Mouse (Mus musculus) cerebellum, adult 9-10 months (tissue): ENCODE data around the gene Crabp2.
"Not testable (repeated sequence)": the region's sequence is repeated elsewhere in the genome, so short reads cannot be mapped to it uniquely, and the experiment has no call there.

ENCODE experiments used
- DNase-seq: peaks from one replicate; pipeline ENCODE4 v3.0.0; 2022

The Crabp2 gene

DNA sequence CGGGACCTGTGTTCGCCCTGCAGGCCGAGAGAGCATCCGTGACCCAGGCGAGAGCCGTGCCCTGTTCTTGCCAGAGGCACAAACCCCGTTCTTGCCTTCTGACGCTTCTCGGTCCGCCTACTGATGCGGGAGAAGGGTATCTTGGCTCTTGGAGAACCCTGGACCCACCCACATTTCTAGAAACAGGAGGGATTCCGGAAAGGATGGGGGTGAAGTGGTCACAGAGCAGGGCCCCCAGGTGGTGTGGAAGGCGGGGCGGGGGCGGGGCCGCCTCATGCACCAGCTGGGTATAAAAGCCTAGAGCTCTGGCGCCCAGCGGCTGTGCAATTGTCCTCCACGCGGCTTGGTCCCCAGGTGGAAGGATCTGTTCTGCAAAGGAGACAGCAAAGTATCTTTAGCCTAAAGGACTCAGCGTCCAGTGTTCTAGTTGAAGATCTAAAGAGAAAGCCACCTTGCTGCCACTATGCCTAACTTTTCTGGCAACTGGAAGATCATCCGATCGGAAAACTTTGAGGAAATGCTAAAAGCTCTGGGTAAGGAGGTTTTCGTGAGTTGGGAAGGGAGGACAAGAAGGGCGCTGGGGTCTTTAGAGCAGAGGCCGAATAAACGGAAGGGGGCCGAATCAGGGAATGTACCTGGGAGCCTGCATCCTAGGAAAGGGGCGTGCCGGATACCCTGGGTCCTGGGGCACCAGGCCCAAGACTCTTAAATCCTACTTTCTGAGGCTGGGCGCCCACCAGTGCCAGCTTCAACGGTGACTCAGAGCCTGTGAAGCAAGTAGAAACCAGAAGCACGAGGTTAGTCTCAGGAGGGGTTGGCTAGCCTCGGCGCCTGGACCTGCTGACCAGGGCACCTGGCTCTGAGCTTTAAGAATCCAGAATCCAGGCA, at the start of gene Crabp2:
Gene Crabp2, plus strand, starts transcription at position 289 of the 888 bp plus-strand sequence.
- DNase-seq = no peak

- DNase-seq = no peak
These were observed 49.2 kb upstream of the Crabp2 start for GRCm38 (mm10) chr3:87899266-87899665.

GRCm38 (mm10) chr3:87899776-87900175, 48.7 kb upstream of the Crabp2 start:
- no peak for DNase-seq

- no peak for DNase-seq
These were observed 47.3 kb upstream of the Crabp2 start for GRCm38 (mm10) chr3:87901036-87901624.

GRCm38 (mm10) chr3:87901959-87902358, 46.5 kb upstream of the Crabp2 start:
- not testable (repeated sequence) for DNase-seq

GRCm38 (mm10) chr3:87903821-87904220, 44.6 kb upstream of the Crabp2 start:
- DNase-seq = no peak

GRCm38 (mm10) chr3:87905880-87906485, 42.5 kb upstream of the Crabp2 start, which contains the start of gene Hdgf:
TSS of gene Hdgf (plus strand) at chr3:87906321.
- DNase-seq = peak; percentile 93

DNA sequence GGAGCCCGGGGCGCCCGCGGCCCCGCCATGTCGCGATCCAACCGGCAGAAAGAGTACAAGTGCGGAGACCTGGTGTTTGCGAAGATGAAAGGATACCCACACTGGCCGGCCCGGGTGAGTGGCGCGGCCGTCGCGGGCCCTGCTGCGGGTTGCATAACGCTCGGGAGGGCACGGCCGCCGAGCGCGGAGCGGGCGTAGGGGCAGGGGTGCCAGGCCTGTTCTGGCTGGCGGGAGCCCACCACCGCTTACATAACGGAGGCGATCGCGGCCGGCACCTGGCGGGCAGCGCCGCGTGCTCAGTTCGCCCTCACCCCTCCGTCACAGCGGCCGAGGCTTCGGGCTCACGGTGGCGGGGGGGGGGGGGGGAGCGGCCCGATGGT, 41.9 kb upstream of the Crabp2 start:
- peak; percentile 72 for DNase-seq

- DNase-seq = peak; percentile 58
These were observed 41.2 kb upstream of the Crabp2 start for GRCm38 (mm10) chr3:87906981-87907857.

GRCm38 (mm10) chr3:87907906-87908305, 40.6 kb upstream of the Crabp2 start:
- no peak for DNase-seq

DNA sequence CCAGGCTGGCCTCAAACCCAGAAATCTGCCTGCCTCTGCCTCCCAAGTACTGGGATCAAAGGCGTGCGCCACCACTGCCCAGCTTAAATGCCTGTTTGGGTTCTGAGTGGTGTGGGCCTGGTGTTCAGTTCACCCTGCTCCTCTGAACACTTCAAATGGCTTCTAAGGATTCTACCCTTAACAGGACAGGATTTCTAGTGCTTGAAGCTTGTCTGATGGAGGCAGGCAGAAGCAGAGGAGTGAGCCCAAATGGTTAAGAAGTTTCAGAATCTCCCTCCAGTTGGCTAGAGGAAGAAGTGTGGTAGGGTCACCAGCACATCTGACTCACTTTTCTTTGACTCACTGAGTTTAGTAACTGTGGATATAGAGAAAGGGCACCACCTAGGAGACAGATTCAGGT, 39.1 kb upstream of the Crabp2 start:
- DNase-seq = no peak

GRCm38 (mm10) chr3:87909874-87910273, 38.6 kb upstream of the Crabp2 start:
- DNase-seq = no peak

DNA sequence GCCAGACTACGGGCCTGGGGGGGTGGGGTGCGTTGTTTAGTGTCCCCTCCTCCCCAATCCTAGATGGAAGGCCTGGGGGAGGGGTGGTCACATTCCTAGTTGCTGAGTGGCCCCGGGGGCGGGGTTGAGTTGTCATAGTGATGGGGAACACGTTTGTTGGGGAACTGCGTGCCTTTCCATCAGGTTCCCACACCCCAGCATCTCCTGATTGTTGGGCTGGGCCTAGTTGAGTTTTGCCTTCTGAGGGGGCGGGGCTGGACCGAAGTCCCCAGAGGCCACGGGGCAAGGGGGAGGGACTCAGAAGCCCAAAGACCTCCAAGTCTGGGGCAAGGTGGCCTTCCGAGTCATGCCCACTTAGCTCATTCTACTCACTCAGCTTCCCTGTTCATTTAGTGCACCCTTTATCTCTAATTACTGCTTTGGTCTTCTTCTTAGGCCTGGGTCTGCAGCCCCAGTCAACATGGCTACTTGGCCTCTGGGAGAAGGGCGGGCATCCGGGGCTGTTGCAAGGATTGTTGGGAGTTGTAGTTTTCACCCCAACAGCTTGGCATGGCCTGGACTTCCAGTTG, 37.8 kb upstream of the Crabp2 start:
- peak; percentile 74 for DNase-seq

DNA sequence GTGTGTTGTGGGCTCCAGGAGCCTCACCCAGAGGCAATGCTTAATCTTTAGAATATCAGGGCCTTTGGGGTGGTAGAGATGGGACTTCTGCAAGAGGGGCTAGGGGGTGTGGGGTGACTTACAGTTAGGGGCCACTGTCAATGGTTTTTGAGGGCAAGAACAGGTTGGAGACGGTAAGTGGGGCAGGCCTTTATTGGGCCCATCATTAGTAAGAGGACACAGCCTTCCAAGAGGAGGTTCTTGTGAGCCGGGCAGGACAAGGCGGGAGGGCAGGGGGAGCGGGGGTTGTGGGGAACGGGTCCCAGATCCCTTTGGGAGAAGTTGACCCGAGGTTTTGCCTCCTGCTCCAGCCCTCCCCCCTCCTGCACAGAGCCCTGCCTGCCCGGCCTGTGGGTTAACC, 35.0 kb upstream of the Crabp2 start:
- no peak for DNase-seq

DNA sequence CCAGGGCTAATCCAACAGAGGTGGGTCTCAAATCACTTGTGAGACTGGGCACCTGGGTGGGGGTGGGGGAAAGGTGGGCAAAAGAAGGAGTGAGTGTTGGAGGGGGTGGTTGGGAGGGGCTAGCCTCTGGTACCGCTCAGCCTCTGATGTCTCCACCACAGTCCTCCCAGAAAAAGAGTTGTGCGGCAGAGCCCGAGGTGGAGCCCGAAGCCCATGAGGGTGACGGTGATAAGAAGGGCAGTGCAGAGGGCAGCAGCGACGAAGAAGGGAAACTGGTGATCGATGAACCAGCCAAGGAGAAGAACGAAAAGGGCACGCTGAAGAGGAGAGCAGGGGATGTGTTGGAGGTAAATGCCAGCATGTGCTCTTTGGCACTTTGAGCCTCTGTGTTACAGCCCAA, 34.6 kb upstream of the Crabp2 start:
- no peak for DNase-seq

- no peak for DNase-seq
These were observed 31.5 kb upstream of the Crabp2 start for GRCm38 (mm10) chr3:87916990-87917389.

- no peak for DNase-seq
These were observed 29.9 kb upstream of the Crabp2 start for GRCm38 (mm10) chr3:87918551-87918950.

DNA sequence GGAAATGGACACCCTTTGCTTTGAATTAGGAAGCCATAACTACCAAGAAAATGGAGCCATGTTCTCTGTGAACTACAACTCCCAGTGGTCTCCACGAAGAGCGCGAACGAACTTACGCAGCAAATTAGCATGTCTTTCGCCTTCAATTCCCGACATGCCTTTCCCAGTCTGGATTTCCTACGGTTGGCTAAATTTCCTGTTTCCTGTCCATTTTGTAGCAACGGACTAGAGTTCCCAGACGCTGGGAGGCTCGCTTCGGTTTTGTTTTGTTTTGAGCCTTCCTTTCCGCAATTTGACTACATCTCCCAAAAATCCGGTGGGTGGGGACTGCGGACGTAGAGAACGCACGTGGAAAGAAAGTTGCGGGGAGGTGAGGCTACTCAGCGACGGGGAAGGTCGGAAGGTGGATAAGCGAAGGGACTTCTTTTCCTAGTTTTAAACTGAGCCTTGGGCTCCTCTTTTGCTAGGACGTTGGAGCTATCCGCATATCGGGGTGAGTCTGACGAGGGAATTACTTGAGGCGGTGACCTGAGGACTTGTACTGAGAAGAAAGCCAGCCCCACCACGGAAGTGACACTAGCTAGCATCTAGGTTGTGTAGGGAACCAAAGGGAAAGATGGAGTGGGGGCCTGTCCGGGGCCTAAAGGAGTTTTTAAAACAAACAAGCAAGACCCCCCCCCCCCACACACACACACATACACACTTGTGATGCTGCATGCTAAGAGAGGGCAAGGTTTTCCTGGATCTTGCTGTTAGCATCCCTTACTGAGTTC, 28.9 kb upstream of the Crabp2 start, which contains the start of gene Mrpl24:
Gene Mrpl24, plus strand, starts transcription at position 171 of the 773 bp plus-strand sequence.
- peak; percentile 91 for DNase-seq

DNA sequence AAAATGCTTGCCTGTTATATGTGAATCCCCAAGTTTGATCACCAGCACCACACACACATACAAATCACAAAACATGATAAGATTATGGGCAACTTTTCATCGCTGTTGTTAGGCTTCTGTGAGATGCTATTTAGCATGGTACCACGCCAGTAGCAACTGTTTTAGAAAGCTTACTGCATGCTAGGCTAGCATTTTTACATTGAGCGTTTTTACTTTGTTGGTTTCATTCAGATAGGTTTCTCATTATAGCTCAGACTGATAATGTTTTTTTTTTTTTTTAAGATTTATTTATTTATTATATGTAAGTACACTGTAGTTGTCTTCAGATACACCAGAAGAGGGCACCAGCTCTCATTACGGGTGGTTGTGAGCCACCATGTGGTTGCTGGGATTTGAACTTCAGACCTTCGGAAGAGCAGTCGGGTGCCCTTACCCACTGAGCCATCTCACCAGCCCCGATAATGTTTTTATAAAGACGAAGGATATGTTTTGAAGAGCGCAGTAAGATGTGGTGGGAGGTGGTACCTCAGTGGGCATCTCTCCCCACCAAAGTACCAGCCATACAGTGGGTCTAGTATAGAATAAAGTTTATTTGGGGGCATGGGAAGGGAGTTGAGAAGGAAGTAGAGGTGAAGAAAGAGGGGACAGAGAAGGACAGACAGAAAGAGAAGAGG, 28.1 kb upstream of the Crabp2 start:
- no peak for DNase-seq

DNA sequence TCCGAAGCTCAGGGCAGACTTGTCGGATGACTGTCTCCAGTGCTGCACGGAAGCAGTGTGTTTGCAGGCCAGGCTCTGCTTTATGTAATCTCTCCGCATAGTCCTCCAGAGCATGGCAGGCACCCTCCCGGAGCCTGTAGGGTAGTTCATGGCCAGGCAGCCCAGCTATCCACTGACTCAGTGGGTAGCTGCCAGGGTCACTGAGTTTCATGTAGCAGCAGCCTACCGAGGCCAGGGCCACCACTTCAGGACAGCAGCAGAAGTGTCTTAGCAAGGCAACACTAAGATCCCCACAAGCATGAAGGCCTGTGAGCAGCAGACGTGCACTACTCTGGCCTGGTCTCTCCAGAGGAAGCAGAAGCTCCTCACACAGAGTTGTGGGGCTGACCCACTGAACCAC, 23.5 kb upstream of the Crabp2 start:
- no peak for DNase-seq

GRCm38 (mm10) chr3:87927452-87927851, 21.0 kb upstream of the Crabp2 start:
- no peak for DNase-seq
